Mouse (Mus musculus) C2C12 (cell line): Measurements from ENCODE around the gene Kirrel.

Experiments
- CEBPB ChIP-seq: IDR thresholded peaks from one replicate; pipeline ENCODE4 v1.6.1; 2011; ENCODE audit warnings: low read depth, mild to moderate bottlenecking, control low read depth, moderate library complexity
- CTCF ChIP-seq: IDR thresholded peaks from one replicate; pipeline ENCODE4 v1.5.1; 2011; ENCODE audit not compliant: control insufficient read depth, insufficient read depth, insufficient read length

DNA sequence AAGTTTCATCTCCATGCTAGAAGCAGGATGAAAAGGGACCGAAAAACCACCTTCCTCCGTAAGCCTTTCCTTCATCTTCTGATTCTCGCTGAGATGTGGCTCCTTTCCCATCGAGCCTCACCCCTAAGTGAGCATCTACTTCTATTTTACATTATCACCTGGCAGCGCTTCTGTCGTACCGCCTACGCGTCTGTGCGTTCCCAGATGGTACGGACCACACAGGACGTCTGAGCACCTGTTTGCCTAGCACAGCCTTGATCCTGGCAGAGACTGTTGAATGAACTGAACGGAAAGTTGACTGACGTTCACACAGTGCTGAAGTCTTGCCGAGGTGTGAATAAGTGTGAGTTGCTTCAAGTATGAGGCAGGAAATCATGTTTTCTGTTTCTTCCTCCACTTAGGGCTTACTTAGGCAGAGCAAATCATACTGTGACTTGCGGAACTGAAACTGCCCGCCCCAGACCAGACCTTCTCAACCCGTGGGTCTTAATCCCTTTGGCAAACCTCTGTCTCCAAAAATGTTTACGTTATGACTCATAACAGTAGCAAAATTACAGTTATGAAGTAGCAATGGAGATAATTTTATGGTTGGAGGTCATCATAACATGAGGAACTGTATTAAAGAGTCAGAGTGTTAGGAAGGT lies 39.8 kb upstream of the Kirrel start:
- TF ChIP-seq CTCF (no peak), CEBPB (no peak)
